Mouse (Mus musculus) liver, adult 2 months (tissue): ENCODE results near the gene Trub2.

Source experiments
- CTCF ChIP-seq: fragments of 200-500 bp; IDR thresholded peaks from 2 replicates; pipeline ENCODE4 v1.5.1; 2011; ENCODE audit warnings: low read depth, low read length, control low read depth
- POLR2A ChIP-seq: fragments of 200-500 bp; IDR thresholded peaks from 2 replicates; pipeline ENCODE4 v1.6.1; 2011; ENCODE audit warnings: low read length, control low read depth; ENCODE audit not compliant: insufficient read depth; ENCODE audit errors: extremely low read depth

GRCm38 (mm10) chr2:29826318-29826925 lies 38.1 kb upstream of the Trub2 start:
- no peak for TF ChIP-seq CTCF
- no peak for TF ChIP-seq POLR2A
